Mouse (Mus musculus): ENCODE data around the gene Hoxd9.

Gene Hoxd9

GRCm38 (mm10) chr2:74686301-74686987 is 11.1 kb upstream of the Hoxd9 start:
- peak; percentile 80 to 87 for DNase-seq

GRCm38 (mm10) chr2:74686988-74687697 is 10.4 kb upstream of the Hoxd9 start:
- no peak for DNase-seq

GRCm38 (mm10) chr2:74687698-74688555 is 9.6 kb upstream of the Hoxd9 start:
- DNase-seq, result no peak

GRCm38 (mm10) chr2:74688795-74689573 is 8.5 kb upstream of the Hoxd9 start:
- no peak for DNase-seq

GRCm38 (mm10) chr2:74689574-74690337 is 7.8 kb upstream of the Hoxd9 start:
- peak in 1 of 2 experiments; percentile 27 for DNase-seq

- DNase-seq, result no peak
Observed at GRCm38 (mm10) chr2:74690338-74690716, 7.2 kb upstream of the Hoxd9 start.

GRCm38 (mm10) chr2:74691022-74691951 is 6.2 kb upstream of the Hoxd9 start, which contains the start of gene Hoxd10:
Hoxd10 (plus strand) TSS chr2:74691924.
- DNase-seq, result peak; percentile 88 to 92

- peak in 1 of 2 experiments; percentile 30 for DNase-seq
Observed at GRCm38 (mm10) chr2:74691995-74692807, 5.3 kb upstream of the Hoxd9 start.

GRCm38 (mm10) chr2:74692808-74693431 is 4.6 kb upstream of the Hoxd9 start:
- no peak for DNase-seq

GRCm38 (mm10) chr2:74693432-74693827 is 4.1 kb upstream of the Hoxd9 start:
- no peak for DNase-seq

GRCm38 (mm10) chr2:74694066-74694465 is 3.5 kb upstream of the Hoxd9 start:
- DNase-seq, result peak; percentile 71 to 72

- no peak for DNase-seq
Observed at GRCm38 (mm10) chr2:74695383-74695782, 2.1 kb upstream of the Hoxd9 start.

GRCm38 (mm10) chr2:74695813-74696430 is 1.6 kb upstream of the Hoxd9 start:
- peak in 1 of 2 experiments; percentile 0 for DNase-seq

- peak in 1 of 2 experiments; percentile 25 for DNase-seq
Observed at GRCm38 (mm10) chr2:74696442-74697335, 838 bp upstream of the Hoxd9 start.

- peak in 1 of 2 experiments; percentile 29 for DNase-seq
Observed at GRCm38 (mm10) chr2:74698201-74699052, 900 bp downstream of the Hoxd9 start.

GRCm38 (mm10) chr2:74699053-74699430 is 1.5 kb downstream of the Hoxd9 start:
- no peak for DNase-seq

All from kidney, adult 8-10 months (tissue).